Mouse (Mus musculus): ENCODE results near the gene Fkbp4. TPM values are rescaled to one million over a fixed set of nuclear protein-coding genes. Genes with fewer than 3 reads are reported as not detected.

Gene Fkbp4
- 181 and 301 TPM in 2 replicates for polyA plus RNA-seq (2012; ENCODE audit: low replicate concordance)

DNA sequence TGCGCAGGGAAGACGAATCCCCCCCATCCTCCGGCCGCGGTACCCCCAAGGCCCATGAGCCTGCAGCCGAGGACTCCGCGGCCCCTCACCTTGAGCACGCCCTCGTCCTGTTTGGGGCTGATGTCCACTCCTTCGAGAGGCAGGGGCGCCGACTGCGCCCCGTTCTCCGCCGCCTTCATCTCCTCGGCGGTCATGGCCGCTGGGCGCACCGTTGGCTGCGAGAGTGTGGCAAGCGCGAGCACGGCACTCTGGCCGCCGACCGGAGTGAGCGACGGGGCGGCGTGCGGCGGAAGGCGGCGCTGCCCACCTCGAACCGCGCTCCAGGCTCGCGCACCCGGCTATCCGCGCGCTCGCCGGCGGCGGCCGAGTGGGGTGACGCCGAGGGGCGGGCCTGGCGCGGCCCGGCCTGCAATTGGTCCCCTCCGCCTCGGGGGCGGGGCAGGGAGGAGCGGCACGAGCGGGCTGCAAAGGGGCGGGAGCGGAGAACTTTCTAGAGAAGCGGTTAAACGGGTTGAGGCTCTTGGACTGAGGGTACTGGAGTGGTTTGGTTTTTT lies at the start of gene Fkbp4:
Gene Fkbp4 (minus strand): TSS at position 361 of the 554 bp plus-strand sequence.

GRCm38 (mm10) chr6:128424269-128425019 lies 14.0 kb downstream of the Fkbp4 start, which contains the start of gene Itfg2:
TSS of gene Itfg2 (minus strand) at chr6:128424931.

GRCm38 (mm10) chr6:128398996-128399395 lies 39.5 kb downstream of the Fkbp4 start, which contains the start of gene Nrip2:
TSS of gene Nrip2 (plus strand) at chr6:128399296.

Other genes starting within 250 kb of the Fkbp4 start
- 0.41 TPM in 1 of 2 replicates, not detected in the other for gene Tead4, start 137.9 kb downstream of the Fkbp4 start, polyA plus RNA-seq (2012; ENCODE audit: low replicate concordance)
- gene Tulp3, start 82.8 kb downstream of the Fkbp4 start, polyA plus RNA-seq (2012; ENCODE audit: low replicate concordance) = 0.57 and 0.70 TPM in 2 replicates
- gene Rhno1, start 75.8 kb downstream of the Fkbp4 start, polyA plus RNA-seq (2012; ENCODE audit: low replicate concordance) = 32.6 and 53.8 TPM in 2 replicates
- 41.4 and 98.2 TPM in 2 replicates for gene Foxm1, start 75.7 kb downstream of the Fkbp4 start, polyA plus RNA-seq (2012; ENCODE audit: low replicate concordance)
- not detected in 2 replicates for gene Tex52, start 63.2 kb downstream of the Fkbp4 start, polyA plus RNA-seq (2012; ENCODE audit: low replicate concordance)
- gene Gm44596, start 63.2 kb downstream of the Fkbp4 start, polyA plus RNA-seq (2012; ENCODE audit: low replicate concordance) = not detected in 2 replicates
- gene Nrip2, start 39.4 kb downstream of the Fkbp4 start, polyA plus RNA-seq (2012; ENCODE audit: low replicate concordance) = not detected in 2 replicates
- gene Itfg2, start 13.7 kb downstream of the Fkbp4 start, polyA plus RNA-seq (2012; ENCODE audit: low replicate concordance) = 21.7 and 25.3 TPM in 2 replicates
- gene Pzp, start 88.0 kb upstream of the Fkbp4 start, polyA plus RNA-seq (2012; ENCODE audit: low replicate concordance) = 0.39 TPM in 1 of 2 replicates, not detected in the other
- not detected in 2 replicates for gene A2ml1, start 142.9 kb upstream of the Fkbp4 start, polyA plus RNA-seq (2012; ENCODE audit: low replicate concordance)
- gene Klrb1a, start 184.9 kb upstream of the Fkbp4 start, polyA plus RNA-seq (2012; ENCODE audit: low replicate concordance) = not detected in 2 replicates
- gene Clec2h, start 223.7 kb upstream of the Fkbp4 start, polyA plus RNA-seq (2012; ENCODE audit: low replicate concordance) = not detected in 2 replicates